ENCODE assay signal across 23 mouse cellular contexts in the genomic region with DNA sequence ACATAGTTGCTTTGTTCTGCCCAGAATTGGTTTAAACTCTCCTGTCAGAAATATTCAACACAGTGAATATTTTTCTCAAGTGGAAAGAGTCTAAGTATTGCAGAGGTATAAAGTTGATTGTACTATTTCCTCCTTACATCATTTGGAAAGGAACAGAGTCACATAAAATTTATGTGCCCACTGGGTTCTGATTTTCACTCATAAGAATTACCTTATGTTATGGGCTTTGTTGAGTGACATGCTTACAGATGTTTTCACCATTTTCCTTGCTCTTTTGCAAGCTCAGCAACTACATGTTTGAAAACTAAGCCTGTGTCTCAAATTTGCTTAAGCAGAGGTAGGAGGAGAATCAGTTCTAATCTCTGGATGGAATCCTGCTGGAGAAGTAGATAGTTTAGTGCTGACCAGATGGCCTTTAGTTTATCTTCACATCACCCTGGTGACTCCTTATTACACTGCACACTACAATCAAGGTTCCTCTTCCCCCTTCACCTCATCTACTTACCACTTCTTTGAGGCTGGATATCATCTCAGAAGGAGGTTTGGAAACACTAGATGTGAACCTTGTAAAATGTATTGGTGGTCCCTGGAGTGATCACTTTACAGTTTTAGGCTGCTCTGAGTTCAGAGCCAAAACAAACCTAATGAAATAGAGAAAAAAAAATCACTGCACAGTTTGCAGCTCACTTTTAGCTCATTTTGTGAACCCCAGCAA.
"Had no signal": no experiment of that assay in that cellular context is flagged by ENCODE, and none has a peak within 500 bp of the region (broad histone marks: within the 10 kb centered on the region; RNA-seq: fewer than 3 reads in every experiment).

No protein-coding gene starts in this region.

- ATAC-seq: hindbrain, embryonic 16.5 days; intestine, embryonic 16.5 days; liver, embryonic 12.5 days had no signal

- DNase-seq: gastrocnemius, postnatal 14 days; gastrocnemius, postnatal 36 days; heart, adult 11 months; heart, adult 2 months; heart, postnatal 14 days; heart, postnatal 36 days; kidney, adult 11 months; kidney, adult 2 months; kidney, adult 9 months; kidney, postnatal 14 days; kidney, postnatal 36 days had no signal

- H3K9me3 ChIP-seq: heart, embryonic 13.5 days; heart, embryonic 15.5 days; hindbrain, embryonic 12.5 days; kidney, embryonic 15.5 days; liver, embryonic 12.5 days had no signal

- H3K27ac ChIP-seq: heart, adult 2 months; heart, embryonic 13.5 days; heart, embryonic 15.5 days; hindbrain, embryonic 12.5 days; hindbrain, embryonic 14.5 days; kidney, embryonic 15.5 days; kidney, postnatal 0 days; left cerebral cortex, adult 2 months; liver, embryonic 12.5 days; liver, embryonic 14.5 days had no signal

- H3K4me3 ChIP-seq: heart, adult 2 months; heart, embryonic 13.5 days; heart, embryonic 15.5 days; hindbrain, embryonic 12.5 days; kidney, embryonic 15.5 days; left cerebral cortex, adult 2 months; liver, embryonic 12.5 days had no signal

- H3K27me3 ChIP-seq: heart, embryonic 13.5 days; heart, embryonic 15.5 days; hindbrain, embryonic 12.5 days; kidney, embryonic 15.5 days; liver, embryonic 12.5 days had no signal

- H3K4me2 ChIP-seq: heart, embryonic 11.5 days; heart, embryonic 13.5 days; heart, embryonic 15.5 days; hindbrain, embryonic 12.5 days; hindbrain, embryonic 14.5 days; kidney, embryonic 15.5 days; liver, embryonic 12.5 days had no signal

- H3K36me3 ChIP-seq: heart, embryonic 13.5 days; heart, embryonic 15.5 days; hindbrain, embryonic 12.5 days; kidney, embryonic 15.5 days; liver, embryonic 12.5 days had no signal

- H3K4me1 ChIP-seq: heart, embryonic 13.5 days; heart, embryonic 15.5 days; hindbrain, embryonic 12.5 days; kidney, embryonic 15.5 days; liver, embryonic 12.5 days had no signal

- H3K9ac ChIP-seq: heart, embryonic 13.5 days; heart, embryonic 15.5 days; hindbrain, embryonic 12.5 days; hindbrain, embryonic 14.5 days; kidney, embryonic 15.5 days; liver, embryonic 12.5 days; liver, embryonic 14.5 days had no signal
